Mouse (Mus musculus): ENCODE data around the gene C8b. TPM values are rescaled to one million over a fixed set of nuclear protein-coding genes. Genes with fewer than 3 reads are reported as not detected.
A peak's percentile ranks its signal among the peaks of the same experiment; 100 is the strongest.

The C8b gene
- polyA plus RNA-seq (2015; fragmentation: Nextera tagmentation; extraction: Ambion mirVana) = 0.69 TPM in 1 of 2 replicates, not detected in the other

GRCm38 (mm10) chr4:104766065-104766464, at the start of gene C8b:
Gene C8b (plus strand): TSS chr4:104766317.
- H3K4me2 ChIP-seq = no peak within 1 kb of the TSS
- peaks cover 5% of the 10 kb centered on the region; the same call in 1 of the 2 replicates for H3K4me1 ChIP-seq
- H3K27ac ChIP-seq = no peak within 1 kb of the TSS
- WGBS = 92% methylated on average over 8 of the region's 8 CpGs
- H3K27me3 ChIP-seq = peaks cover 9% of the 10 kb centered on the region
- no peaks in the 10 kb centered on the region for H3K36me3 ChIP-seq
- H3K9ac ChIP-seq = no peak within 1 kb of the TSS
- H3K4me3 ChIP-seq = no peak within 1 kb of the TSS
- ATAC-seq (ENCODE audit: insufficient number of reproducible peaks, insufficient read depth, low FRiP score, low TSS enrichment, low read depth) = no peak
- H3K9me3 ChIP-seq = no peaks in the 10 kb centered on the region

DNA sequence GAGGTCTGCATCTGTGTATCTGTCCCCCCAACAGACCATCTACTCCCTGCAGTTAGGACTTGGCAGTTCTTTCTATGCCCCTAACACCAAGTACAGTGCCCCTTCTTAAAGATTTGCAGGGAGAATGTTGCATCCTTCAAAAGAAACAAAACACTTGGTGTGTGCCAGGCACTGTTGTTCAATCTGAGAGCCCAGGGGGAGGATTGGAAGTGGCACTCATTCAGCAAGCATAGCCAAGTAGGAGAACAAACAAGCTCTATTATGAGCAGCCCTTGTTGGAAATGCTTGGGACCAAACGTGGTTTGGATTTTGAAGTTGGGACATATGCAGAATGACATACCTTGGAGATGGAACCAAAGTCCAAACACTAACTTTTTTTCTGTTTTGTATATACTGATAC, 49.6 kb upstream of the C8b start:
- H3K4me2 ChIP-seq = no peak overlapping the region
- ATAC-seq (ENCODE audit: insufficient number of reproducible peaks, insufficient read depth, low FRiP score, low TSS enrichment, low read depth) = no peak

DNA sequence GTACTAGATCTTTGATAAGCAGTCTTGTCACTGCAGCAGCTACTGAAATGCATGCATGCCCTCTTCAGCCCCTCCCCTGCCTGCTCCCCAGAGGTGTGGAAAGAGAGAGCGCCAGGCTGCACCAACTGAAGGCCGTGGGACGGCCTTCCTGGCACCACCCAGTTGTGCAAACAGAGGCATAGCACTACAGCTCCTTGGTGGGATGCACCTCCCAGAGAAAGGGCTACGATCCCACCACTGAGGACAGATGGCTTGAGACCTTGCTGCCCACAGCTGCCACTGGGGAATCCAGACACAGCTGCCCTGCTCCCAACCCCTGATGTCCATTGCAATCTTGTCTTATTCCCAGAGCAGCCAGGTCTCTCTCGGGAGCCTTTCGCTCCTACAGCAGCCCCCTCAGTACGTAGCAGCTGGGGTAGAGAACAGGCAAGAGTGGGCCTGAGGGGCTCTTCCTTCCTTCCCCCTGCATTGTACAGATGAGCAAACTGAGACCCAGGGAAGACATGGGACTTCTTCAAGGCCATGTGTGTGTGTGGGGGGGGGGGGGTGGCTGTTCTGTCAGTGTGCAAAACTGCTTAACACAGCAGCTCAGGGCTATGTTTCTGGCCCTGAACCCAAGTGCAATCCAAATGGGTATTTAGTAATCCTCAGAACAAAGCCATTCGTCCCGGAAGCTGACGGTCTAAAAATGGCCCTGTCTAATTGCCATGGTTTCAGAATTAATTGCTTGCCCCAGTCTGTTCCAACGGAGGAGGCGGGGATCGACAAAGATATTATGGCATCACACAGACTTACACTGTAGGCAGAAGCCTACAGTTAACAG, 46.9 kb upstream of the C8b start:
- Histone ChIP-seq H3K27ac (no peak overlapping the region), H3K9ac (no peak overlapping the region), H3K27me3 (peaks cover 16% of the 10 kb centered on the region), H3K4me1 (peaks cover 26% of the 10 kb centered on the region), H3K4me2 (no peak overlapping the region), H3K36me3 (no peaks in the 10 kb centered on the region), H3K4me3 (no peak overlapping the region), H3K9me3 (no peaks in the 10 kb centered on the region)
- ATAC-seq (ENCODE audit: insufficient number of reproducible peaks, insufficient read depth, low FRiP score, low TSS enrichment, low read depth) = 0 out of 2 replicates have a peak, but pooled peaks have one; percentile 37
- WGBS = 60% methylated on average over 13 of the region's 13 CpGs

More for the DNA sequence above, 49.6 kb upstream of the C8b start:
- H3K9me3 ChIP-seq = no peaks in the 10 kb centered on the region
- no peak overlapping the region for H3K9ac ChIP-seq
- peaks cover 11% of the 10 kb centered on the region for H3K27me3 ChIP-seq
- peaks cover 20% of the 10 kb centered on the region for H3K4me1 ChIP-seq
- 69% methylated on average over 1 of the region's 1 CpGs for WGBS
- H3K27ac ChIP-seq = no peak overlapping the region
- H3K36me3 ChIP-seq = no peaks in the 10 kb centered on the region
- H3K4me3 ChIP-seq = no peak overlapping the region

- Histone ChIP-seq H3K4me1 (peaks cover 35% of the 10 kb centered on the region), H3K36me3 (no peaks in the 10 kb centered on the region), H3K9ac (no peak overlapping the region), H3K9me3 (no peaks in the 10 kb centered on the region), H3K4me3 (no peak overlapping the region), H3K4me2 (peak overlapping the region; percentile 44), H3K27me3 (peaks cover 15% of the 10 kb centered on the region; the same call in 1 of the 2 replicates), H3K27ac (no peak overlapping the region)
- no peak for ATAC-seq (ENCODE audit: insufficient number of reproducible peaks, insufficient read depth, low FRiP score, low TSS enrichment, low read depth)
- WGBS = 53% methylated on average over 6 of the region's 6 CpGs
Observed at GRCm38 (mm10) chr4:104723527-104724045, 42.5 kb upstream of the C8b start.

GRCm38 (mm10) chr4:104724258-104724657, 41.9 kb upstream of the C8b start:
- 0 out of 2 replicates have a peak overlapping the region, but pooled peaks have one; percentile 2 for H3K27ac ChIP-seq

GRCm38 (mm10) chr4:104725673-104726072, 40.4 kb upstream of the C8b start:
- no peak for ATAC-seq (ENCODE audit: insufficient number of reproducible peaks, insufficient read depth, low FRiP score, low TSS enrichment, low read depth)

More at GRCm38 (mm10) chr4:104724258-104724657, 41.9 kb upstream of the C8b start:
- Histone ChIP-seq H3K4me3 (no peak overlapping the region), H3K4me2 (peak overlapping the region; percentile 44), H3K9ac (no peak overlapping the region), H3K36me3 (no peaks in the 10 kb centered on the region), H3K4me1 (peaks cover 30% of the 10 kb centered on the region), H3K9me3 (no peaks in the 10 kb centered on the region), H3K27me3 (peaks cover 9% of the 10 kb centered on the region; the same call in 1 of the 2 replicates)
- 0 out of 2 replicates have a peak, but pooled peaks have one; percentile 26 for ATAC-seq (ENCODE audit: insufficient number of reproducible peaks, insufficient read depth, low FRiP score, low TSS enrichment, low read depth)
- 18% methylated on average over 5 of the region's 5 CpGs for WGBS

GRCm38 (mm10) chr4:104729185-104729584, 36.9 kb upstream of the C8b start:
- no peak for ATAC-seq (ENCODE audit: insufficient number of reproducible peaks, insufficient read depth, low FRiP score, low TSS enrichment, low read depth)
- H3K36me3 ChIP-seq = no peaks in the 10 kb centered on the region
- WGBS = 79% methylated on average over 8 of the region's 8 CpGs

More at GRCm38 (mm10) chr4:104725673-104726072, 40.4 kb upstream of the C8b start:
- Histone ChIP-seq H3K36me3 (no peaks in the 10 kb centered on the region), H3K4me3 (no peak overlapping the region), H3K9ac (no peak overlapping the region), H3K9me3 (no peaks in the 10 kb centered on the region), H3K27ac (no peak overlapping the region), H3K27me3 (peaks cover 8% of the 10 kb centered on the region; the same call in 1 of the 2 replicates), H3K4me2 (no peak overlapping the region), H3K4me1 (peaks cover 18% of the 10 kb centered on the region)
- 58% methylated on average over 3 of the region's 3 CpGs for WGBS

DNA sequence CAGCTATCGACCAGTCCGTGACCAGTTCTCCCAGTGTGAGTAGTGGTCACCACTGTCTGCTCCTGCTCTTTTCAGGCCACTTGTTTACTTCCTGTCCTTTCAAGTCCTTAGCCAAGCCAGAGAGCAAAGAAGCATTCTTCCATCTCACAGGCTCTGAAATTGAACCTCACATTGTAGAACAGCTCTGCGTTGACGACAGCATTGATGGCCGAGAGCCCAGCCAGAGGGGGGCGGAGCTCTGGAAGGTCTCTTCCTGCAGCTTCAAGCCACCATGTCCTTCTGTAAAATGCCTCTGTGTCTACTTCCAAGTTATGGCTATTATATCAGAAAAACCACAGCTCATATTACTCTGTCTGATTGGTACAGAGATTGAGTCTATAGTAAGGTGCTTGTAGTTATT, 19.6 kb upstream of the C8b start:
- Histone ChIP-seq H3K36me3 (no peaks in the 10 kb centered on the region), H3K4me2 (no peak overlapping the region), H3K4me1 (peaks cover 5% of the 10 kb centered on the region; the same call in 1 of the 2 replicates), H3K9me3 (no peaks in the 10 kb centered on the region), H3K4me3 (no peak overlapping the region), H3K27ac (no peak overlapping the region), H3K27me3 (no peaks in the 10 kb centered on the region), H3K9ac (no peak overlapping the region)
- ATAC-seq (ENCODE audit: insufficient number of reproducible peaks, insufficient read depth, low FRiP score, low TSS enrichment, low read depth) = no peak
- 56% methylated on average over 6 of the region's 6 CpGs for WGBS

More at GRCm38 (mm10) chr4:104729185-104729584, 36.9 kb upstream of the C8b start:
- Histone ChIP-seq H3K9me3 (no peaks in the 10 kb centered on the region), H3K27ac (no peak overlapping the region), H3K9ac (no peak overlapping the region), H3K4me2 (no peak overlapping the region), H3K4me3 (no peak overlapping the region), H3K27me3 (peaks cover 4% of the 10 kb centered on the region; the same call in 1 of the 2 replicates), H3K4me1 (peaks cover 9% of the 10 kb centered on the region)

DNA sequence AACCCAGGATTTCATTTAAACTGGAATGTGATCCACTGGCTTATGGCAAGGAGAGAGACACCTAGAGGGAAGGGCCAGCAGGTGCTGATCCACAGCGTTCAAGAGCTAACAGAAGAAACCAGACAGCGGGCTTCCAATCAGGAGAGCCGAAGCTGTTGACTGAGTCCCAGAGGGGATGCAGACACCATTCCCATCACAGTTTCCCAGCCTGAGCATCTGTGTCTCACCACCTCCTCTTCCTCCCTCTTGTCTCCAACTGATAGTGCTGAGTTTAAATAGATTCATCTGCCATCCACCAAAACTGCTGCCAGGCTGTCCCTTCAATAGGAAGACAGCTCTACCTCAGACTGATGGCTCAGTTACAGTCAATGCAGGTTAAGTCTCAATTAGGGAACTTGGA, 12.0 kb upstream of the C8b start:
- Histone ChIP-seq H3K4me3 (no peak overlapping the region), H3K27ac (no peak overlapping the region), H3K4me1 (no peaks in the 10 kb centered on the region), H3K27me3 (no peaks in the 10 kb centered on the region), H3K9me3 (no peaks in the 10 kb centered on the region), H3K4me2 (no peak overlapping the region), H3K9ac (no peak overlapping the region), H3K36me3 (no peaks in the 10 kb centered on the region)
- WGBS = 64% methylated on average over 3 of the region's 3 CpGs
- no peak for ATAC-seq (ENCODE audit: insufficient number of reproducible peaks, insufficient read depth, low FRiP score, low TSS enrichment, low read depth)

GRCm38 (mm10) chr4:104760878-104761624, 5.1 kb upstream of the C8b start:
- Histone ChIP-seq H3K9ac (no peak overlapping the region), H3K27me3 (no peaks in the 10 kb centered on the region; the same call in 1 of the 2 replicates), H3K9me3 (no peaks in the 10 kb centered on the region), H3K4me2 (no peak overlapping the region), H3K4me3 (no peak overlapping the region), H3K36me3 (no peaks in the 10 kb centered on the region), H3K27ac (no peak overlapping the region), H3K4me1 (peaks cover 9% of the 10 kb centered on the region; the same call in 1 of the 2 replicates)
- WGBS = 31% methylated on average over 13 of the region's 13 CpGs
- no peak for ATAC-seq (ENCODE audit: insufficient number of reproducible peaks, insufficient read depth, low FRiP score, low TSS enrichment, low read depth)

DNA sequence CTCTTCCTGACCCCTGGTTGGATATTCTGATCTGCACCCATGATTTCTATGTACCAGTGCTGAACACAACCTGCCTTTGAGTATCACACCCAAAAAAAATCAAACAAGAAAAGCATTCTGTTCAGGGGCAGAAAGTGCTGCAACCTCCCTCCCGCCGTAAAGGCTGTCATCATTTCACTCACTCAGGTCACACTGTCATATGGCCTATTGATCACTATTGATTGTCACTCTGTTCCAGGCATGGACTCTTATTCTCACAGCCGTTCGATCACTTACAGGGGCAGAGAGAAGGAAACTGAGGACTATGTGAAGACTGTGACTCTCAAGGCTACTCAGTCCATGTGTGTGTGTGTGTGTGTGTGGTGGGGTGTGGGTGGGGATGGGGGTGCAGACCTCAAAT, 2.1 kb downstream of the C8b start:
- Histone ChIP-seq H3K4me1 (no peaks in the 10 kb centered on the region), H3K36me3 (no peaks in the 10 kb centered on the region), H3K27ac (no peak overlapping the region), H3K4me2 (no peak overlapping the region), H3K27me3 (peaks cover 9% of the 10 kb centered on the region; the same call in 1 of the 2 replicates), H3K9ac (no peak overlapping the region), H3K9me3 (no peaks in the 10 kb centered on the region), H3K4me3 (no peak overlapping the region)
- 84% methylated on average over 4 of the region's 4 CpGs for WGBS
- ATAC-seq (ENCODE audit: insufficient number of reproducible peaks, insufficient read depth, low FRiP score, low TSS enrichment, low read depth) = no peak

All from embryonic facial prominence, embryonic 13.5 days (tissue).